Mouse (Mus musculus) CD4-positive naive resting alpha-beta T cell, adult 76 days (primary cell): ENCODE results near the gene Usp33. TPM values are rescaled to one million over a fixed set of nuclear protein-coding genes. Genes with fewer than 3 reads are reported as not detected.

ENCODE experiments used
- total RNA-seq: library from RNA; stranded (reverse); gene quantifications from one replicate; pipeline ENCODE4 v1.2.4, GENCODE M21; 2023

The Usp33 gene
- total RNA-seq, result 58.1 TPM

GRCm38 (mm10) chr3:152345732-152346632 is at the start of gene Usp33:
Gene Usp33 (plus strand): TSS chr3:152346478.

GRCm38 (mm10) chr3:152339862-152340557 is 6.3 kb upstream of the Usp33 start, which contains the start of gene Miga1:
Gene Miga1 (minus strand): TSS chr3:152340407.

GRCm38 (mm10) chr3:152395350-152396277 is 49.3 kb downstream of the Usp33 start, which contains the start of gene Zzz3:
Gene Zzz3 (plus strand): TSS chr3:152395473.

Other genes starting within 250 kb of the Usp33 start
- gene Gipc2, start 180.2 kb upstream of the Usp33 start, total RNA-seq, result not detected
- 56.1 TPM for gene Dnajb4, start 136.2 kb upstream of the Usp33 start, total RNA-seq
- gene Fubp1, start 136.1 kb upstream of the Usp33 start, total RNA-seq, result 333 TPM
- not detected for gene Nexn, start 80.1 kb upstream of the Usp33 start, total RNA-seq
- 13.3 TPM for gene Miga1, start 6.1 kb upstream of the Usp33 start, total RNA-seq
- 86.1 TPM for gene Zzz3, start 49.0 kb downstream of the Usp33 start, total RNA-seq